Mouse (Mus musculus) limb, embryonic 14.5 days (tissue): ENCODE measurements around the gene Gm42669. TPM values are rescaled to one million over a fixed set of nuclear protein-coding genes. Genes with fewer than 3 reads are reported as not detected.

ENCODE experiments used
- ATAC-seq: fragments of 200-750 bp; cut with Nextera tagmentation; 2 replicates; pipeline ENCODE4 v1.8.0; 2017; ENCODE audit warnings: low read depth, moderate number of reproducible peaks, moderate TSS enrichment; ENCODE audit not compliant: low FRiP score
- DNase-seq: peaks from one replicate; pipeline ENCODE4 v3.0.0-alpha.2; 2015; ENCODE audit warnings: low spot score
- H3K27ac ChIP-seq: fragments of 300-500 bp; sonication (generic); replicated peaks from 2 replicates; pipeline ENCODE4 v1.5.1; 2014; ENCODE audit warnings: low read depth, mild to moderate bottlenecking, low read length, moderate library complexity, mixed read lengths
- H3K27me3 ChIP-seq: fragments of 300-500 bp; sonication (generic); 2 replicates; pipeline ENCODE4 v1.6.1; 2014; ENCODE audit warnings: low read length, mixed read lengths; ENCODE audit not compliant: control insufficient read depth, insufficient read depth
- H3K36me3 ChIP-seq: fragments of 300-500 bp; sonication (generic); 2 replicates; pipeline ENCODE4 v1.6.1; 2014; ENCODE audit warnings: mild to moderate bottlenecking, low read length, moderate library complexity, mixed read lengths; ENCODE audit not compliant: control insufficient read depth, insufficient read depth
- H3K4me1 ChIP-seq: fragments of 300-500 bp; sonication (generic); 2 replicates; pipeline ENCODE4 v1.6.1; 2014; ENCODE audit warnings: antibody characterized with exemption, low read length, mixed read lengths; ENCODE audit not compliant: control insufficient read depth, insufficient read depth
- H3K4me2 ChIP-seq: fragments of 300-500 bp; sonication (generic); replicated peaks from 2 replicates; pipeline ENCODE4 v1.6.1; 2014; ENCODE audit warnings: low read depth, mild to moderate bottlenecking, low read length, moderate library complexity; ENCODE audit not compliant: severe bottlenecking
- H3K4me3 ChIP-seq: fragments of 300-500 bp; sonication (generic); replicated peaks from 2 replicates; pipeline ENCODE4 v1.5.1; 2014; ENCODE audit warnings: low read length
- H3K9ac ChIP-seq: fragments of 300-500 bp; sonication (generic); 2 replicates; pipeline ENCODE4 v1.6.1; 2014; ENCODE audit warnings: mild to moderate bottlenecking, low read depth, low read length, moderate library complexity; ENCODE audit not compliant: severe bottlenecking
- H3K9me3 ChIP-seq: fragments of 300-500 bp; sonication (generic); 2 replicates; pipeline ENCODE4 v1.6.1; 2016; ENCODE audit warnings: low read length; ENCODE audit not compliant: control insufficient read depth
- POLR2A ChIP-seq: fragments of 200-500 bp; IDR thresholded peaks from 2 replicates; pipeline ENCODE4 v1.8.0; 2012; ENCODE audit warnings: inconsistent platforms, mild to moderate bottlenecking, moderate library complexity, borderline replicate concordance; ENCODE audit not compliant: insufficient read depth, insufficient read length; ENCODE audit errors: extremely low read depth
- WGBS: fragments of 180-500 bp; shearing (Covaris S2); extraction: QIAGEN DNeasy Blood & Tissue Kit; methylation state at CpG from one replicate; pipeline ENCODE4 v1.1.7; 2014; 5-methylcytosine and 5-hydroxymethylcytosine counted together
- polyA plus RNA-seq, 2 experiments: library from polyadenylated mRNA; depleted of rRNA in 1 of 2; stranded (reverse) in 1 of 2; unstranded in 1 of 2; fragments of >200 nt; fragmentation: Nextera tagmentation in 1 of 2; extraction: Ambion mirVana in 1 of 2; gene quantifications; 2 replicates each; pipeline versions ENCODE4 v1.2.1 to v1.2.3; 2012 to 2014

Gene Gm42669
- polyA plus RNA-seq, 2 experiments = 0.25 to 0.78 TPM

DNA sequence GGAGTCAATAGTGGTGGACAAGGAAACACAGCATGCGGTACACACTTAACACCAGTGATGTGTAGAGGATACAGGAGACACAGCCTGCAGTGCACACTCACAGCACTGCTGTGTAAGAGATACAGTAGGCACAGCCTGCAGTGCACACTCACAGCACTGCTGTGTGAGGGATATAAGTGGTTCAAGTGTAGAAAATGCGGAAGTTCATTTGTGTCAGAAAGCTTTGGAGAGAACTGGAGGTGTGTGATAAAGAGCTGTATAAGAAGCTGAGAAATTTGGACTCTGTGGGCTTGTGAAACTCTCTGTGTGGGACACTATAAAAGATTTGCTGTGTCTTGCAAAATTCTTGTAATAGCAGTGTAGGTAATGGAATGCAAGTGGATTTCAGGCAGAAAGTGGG is 27.2 kb upstream of the Gm42669 start:
- no peak overlapping the region for H3K4me2 ChIP-seq
- no peak for TF ChIP-seq POLR2A
- H3K27ac ChIP-seq = no peak overlapping the region
- H3K36me3 ChIP-seq = no peaks in the 10 kb centered on the region
- no peak for DNase-seq
- no peak for ATAC-seq
- H3K27me3 ChIP-seq = no peaks in the 10 kb centered on the region
- H3K4me3 ChIP-seq = no peak overlapping the region
- H3K9me3 ChIP-seq = no peaks in the 10 kb centered on the region
- no peaks in the 10 kb centered on the region for H3K4me1 ChIP-seq
- 88% methylated on average over 2 of the region's 2 CpGs for WGBS
- H3K9ac ChIP-seq = no peak overlapping the region

DNA sequence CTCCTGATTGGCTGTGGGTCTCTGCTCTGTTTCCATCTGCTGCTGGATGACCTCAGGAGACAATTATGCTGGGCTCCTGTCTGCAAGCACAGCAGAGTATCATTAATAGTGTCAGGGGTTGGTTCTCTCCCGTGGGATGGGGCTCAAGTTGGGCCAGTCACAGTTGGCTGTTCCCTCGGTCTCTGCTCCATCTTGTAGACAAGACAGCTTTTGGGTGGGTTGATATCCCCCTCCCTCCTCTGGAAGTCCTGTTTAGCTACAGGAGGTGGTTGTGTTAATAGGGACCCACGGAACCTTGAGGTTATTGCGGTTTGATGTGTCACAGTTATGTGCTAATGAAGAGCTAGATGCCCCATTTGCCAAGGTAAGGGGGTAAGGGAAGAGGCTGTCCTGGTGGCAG is 18.4 kb upstream of the Gm42669 start:
- ATAC-seq = no peak
- WGBS = 64% methylated on average over 4 of the region's 4 CpGs

DNA sequence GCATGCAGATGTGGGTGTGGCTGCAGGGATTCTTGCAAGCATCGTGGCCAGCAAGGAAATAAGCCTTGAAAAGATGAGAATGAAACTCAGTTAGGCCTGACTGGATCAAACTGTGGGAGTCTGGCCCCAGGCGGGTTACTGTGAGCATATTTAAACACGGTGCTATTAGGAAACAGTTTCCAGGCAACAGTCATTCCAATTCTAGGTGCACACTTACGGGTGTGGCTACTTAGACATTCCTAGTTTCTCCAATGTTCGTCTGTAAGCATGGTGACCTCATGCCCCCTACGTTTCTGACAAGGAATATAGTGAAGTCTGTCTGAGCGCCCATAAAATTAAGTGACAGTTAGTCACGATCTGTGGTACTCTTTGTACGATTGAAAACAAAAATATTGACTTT is 16.4 kb upstream of the Gm42669 start:
- no peak for ATAC-seq

More for the DNA sequence above, 18.4 kb upstream of the Gm42669 start:
- H3K4me3 ChIP-seq = no peak overlapping the region
- no peaks in the 10 kb centered on the region for H3K27me3 ChIP-seq
- no peak for TF ChIP-seq POLR2A
- no peak overlapping the region for H3K9ac ChIP-seq
- no peak for DNase-seq
- H3K9me3 ChIP-seq = no peaks in the 10 kb centered on the region
- H3K4me1 ChIP-seq = no peaks in the 10 kb centered on the region
- H3K36me3 ChIP-seq = peaks cover 19% of the 10 kb centered on the region; the same call in 1 of the 2 replicates
- no peak overlapping the region for H3K4me2 ChIP-seq
- H3K27ac ChIP-seq = no peak overlapping the region

DNA sequence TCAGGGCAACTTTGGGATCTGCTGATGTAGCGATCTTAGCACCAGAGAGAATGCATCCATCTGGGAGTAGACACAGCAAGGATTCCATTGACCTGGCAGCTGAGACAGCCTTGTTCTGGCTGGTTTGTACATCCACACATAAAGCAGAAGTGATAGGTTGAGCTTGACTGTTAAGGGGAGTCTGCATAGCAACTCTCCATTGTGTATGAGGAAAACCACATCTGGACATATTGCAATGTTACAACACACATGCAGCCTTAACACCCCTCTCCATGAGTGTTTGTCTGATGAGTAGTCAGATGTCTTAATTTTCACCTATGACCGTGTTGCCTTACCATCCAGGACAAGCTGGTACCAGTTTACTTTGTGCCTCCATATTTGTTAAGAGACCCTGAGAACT is 14.9 kb upstream of the Gm42669 start:
- 90% methylated on average over 2 of the region's 2 CpGs for WGBS
- no peaks in the 10 kb centered on the region for H3K27me3 ChIP-seq
- ATAC-seq (no peak), DNase-seq (no peak)
- H3K9ac ChIP-seq = no peak overlapping the region
- H3K27ac ChIP-seq = no peak overlapping the region
- no peaks in the 10 kb centered on the region for H3K4me1 ChIP-seq
- peaks cover 25% of the 10 kb centered on the region for H3K36me3 ChIP-seq
- H3K4me2 ChIP-seq = no peak overlapping the region
- no peaks in the 10 kb centered on the region for H3K9me3 ChIP-seq
- no peak overlapping the region for H3K4me3 ChIP-seq
- TF ChIP-seq POLR2A = no peak

More for the DNA sequence above, 16.4 kb upstream of the Gm42669 start:
- Histone ChIP-seq H3K27me3 (no peaks in the 10 kb centered on the region), H3K4me3 (no peak overlapping the region), H3K9me3 (no peaks in the 10 kb centered on the region), H3K36me3 (peaks cover 25% of the 10 kb centered on the region), H3K4me2 (no peak overlapping the region), H3K9ac (no peak overlapping the region), H3K27ac (no peak overlapping the region), H3K4me1 (no peaks in the 10 kb centered on the region)
- DNase-seq = no peak
- no peak for TF ChIP-seq POLR2A
- WGBS = 72% methylated on average over 9 of the region's 9 CpGs

DNA sequence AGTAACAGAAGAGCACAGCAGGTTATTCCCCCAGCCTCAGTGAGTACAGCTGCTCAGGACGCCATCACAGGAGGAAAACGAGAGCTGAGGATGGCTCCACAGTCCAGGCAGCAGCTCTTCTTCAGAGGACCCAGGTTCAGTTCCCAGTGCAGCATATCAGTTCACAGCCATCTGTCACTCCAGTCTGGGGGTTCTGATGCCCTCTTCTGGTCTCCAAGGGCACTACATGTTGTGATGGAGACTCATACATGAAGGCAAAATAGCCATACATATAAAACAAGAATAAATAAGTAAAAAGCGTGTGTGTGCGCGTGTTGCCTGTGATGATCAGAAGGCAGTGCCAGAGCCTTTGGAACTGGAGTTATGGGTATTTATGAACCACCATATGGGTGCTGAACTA is 12.7 kb upstream of the Gm42669 start:
- no peaks in the 10 kb centered on the region for H3K27me3 ChIP-seq
- no peaks in the 10 kb centered on the region for H3K9me3 ChIP-seq
- 94% methylated on average over 5 of the region's 5 CpGs for WGBS
- no peak overlapping the region for H3K9ac ChIP-seq
- TF ChIP-seq POLR2A = no peak
- H3K4me1 ChIP-seq = 0 out of 2 replicates have a peak, but pooled peaks cover 3% of the 10 kb centered on the region
- H3K4me2 ChIP-seq = no peak overlapping the region
- DNase-seq (no peak), ATAC-seq (no peak)
- peaks cover 25% of the 10 kb centered on the region for H3K36me3 ChIP-seq
- no peak overlapping the region for H3K4me3 ChIP-seq
- H3K27ac ChIP-seq = no peak overlapping the region

DNA sequence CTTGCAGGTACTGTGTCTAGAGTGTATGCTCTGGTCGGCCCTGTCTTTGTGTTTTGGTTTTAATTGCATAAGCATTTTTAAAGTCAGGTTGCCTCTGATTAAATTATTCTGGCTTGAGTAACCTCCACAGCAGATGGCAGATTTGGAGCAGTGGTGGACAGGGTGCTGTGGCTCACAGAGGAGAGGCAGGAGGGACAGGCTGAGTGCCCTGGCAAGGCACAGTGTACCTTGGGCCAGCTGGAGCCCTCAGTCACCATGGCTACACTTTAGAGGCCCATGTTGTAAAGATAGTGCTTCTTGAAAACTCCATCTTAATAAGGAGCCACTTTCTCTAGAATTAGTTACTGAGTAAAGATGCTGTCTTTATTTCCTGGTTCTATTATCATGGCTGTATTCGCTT is 11.4 kb upstream of the Gm42669 start:
- Histone ChIP-seq H3K27ac (no peak overlapping the region), H3K27me3 (no peaks in the 10 kb centered on the region), H3K9ac (no peak overlapping the region), H3K4me2 (no peak overlapping the region), H3K36me3 (peaks cover 23% of the 10 kb centered on the region), H3K4me1 (0 out of 2 replicates have a peak, but pooled peaks cover 3% of the 10 kb centered on the region), H3K4me3 (no peak overlapping the region), H3K9me3 (no peaks in the 10 kb centered on the region)
- DNase-seq (no peak), ATAC-seq (no peak)
- TF ChIP-seq POLR2A = no peak
- 84% methylated on average over 2 of the region's 2 CpGs for WGBS
